Mouse (Mus musculus) ES-E14 (cell line): Measurements from ENCODE around the gene Artn. TPM values are rescaled to one million over a fixed set of nuclear protein-coding genes. Genes with fewer than 3 reads are reported as not detected.

Source experiments
- DNase-seq: peaks from one replicate; pipeline ENCODE4 v3.0.0-alpha.2; 2013; ENCODE audit warnings: low read depth, low spot score
- H3K27ac ChIP-seq: 2 replicates; pipeline ENCODE4 v1.5.1; 2012; ENCODE audit warnings: low read depth, mild to moderate bottlenecking, low read length, moderate library complexity, mixed read lengths; ENCODE audit not compliant: poor library complexity, insufficient read depth, severe bottlenecking
- H3K36me3 ChIP-seq: 2 replicates; pipeline ENCODE4 v1.6.1; 2012; ENCODE audit warnings: mild to moderate bottlenecking, low read length, moderate library complexity, mixed read lengths; ENCODE audit not compliant: control insufficient read depth, poor library complexity, insufficient read depth, severe bottlenecking
- H3K4me1 ChIP-seq, 2 experiments: fragments of 150-350 bp in 1 of 2; sonication (generic) in 1 of 2; 2 replicates each; pipeline ENCODE4 v1.6.1; 2012; ENCODE audit warnings: low read length in 2 of 2, mild to moderate bottlenecking in 1 of 2, mixed read lengths in 1 of 2; ENCODE audit not compliant: control insufficient read depth in 2 of 2, insufficient read depth in 2 of 2, poor library complexity in 1 of 2
- H3K4me3 ChIP-seq, 2 experiments: fragments of 150-350 bp in 1 of 2; sonication (generic) in 1 of 2; 2 replicates each; pipeline ENCODE4 v1.5.1; 2012; ENCODE audit warnings: low read length in 2 of 2, low read depth in 1 of 2, mild to moderate bottlenecking in 1 of 2, mixed read lengths in 1 of 2; ENCODE audit not compliant: insufficient read depth in 1 of 2, poor library complexity in 1 of 2, severe bottlenecking in 1 of 2
- H3K9ac ChIP-seq: 2 replicates; pipeline ENCODE4 v1.6.1; 2012; ENCODE audit warnings: low read depth, mild to moderate bottlenecking, low read length, mixed read lengths; ENCODE audit not compliant: poor library complexity, insufficient read depth, severe bottlenecking
- H3K9me3 ChIP-seq: fragments of 150-350 bp; sonication (generic); 2 replicates; pipeline ENCODE4 v1.6.1; 2012; ENCODE audit warnings: low read depth, mild to moderate bottlenecking, low read length; ENCODE audit not compliant: control insufficient read depth, insufficient read depth
- CHD2 ChIP-seq: IDR thresholded peaks from 2 replicates; pipeline ENCODE4 v1.6.1; 2014; ENCODE audit warnings: mild to moderate bottlenecking, low read depth, low read length, inconsistent platforms
- HCFC1 ChIP-seq: IDR thresholded peaks from 2 replicates; pipeline ENCODE4 v1.6.1; 2012; ENCODE audit warnings: low read length, inconsistent platforms, borderline replicate concordance; ENCODE audit not compliant: insufficient read depth
- MAFK ChIP-seq: IDR thresholded peaks from 2 replicates; pipeline ENCODE4 v1.6.1; 2014; ENCODE audit warnings: mild to moderate bottlenecking, low read depth, low read length, inconsistent platforms; ENCODE audit not compliant: insufficient read depth
- ZC3H11A ChIP-seq: IDR thresholded peaks from 2 replicates; pipeline ENCODE4 v1.6.1; 2012; ENCODE audit warnings: low read depth, mild to moderate bottlenecking, inconsistent platforms, low read length, borderline replicate concordance
- ZNF384 ChIP-seq: IDR thresholded peaks from 2 replicates; pipeline ENCODE4 v1.6.1; 2012; ENCODE audit warnings: low read depth, low read length, inconsistent platforms
- in situ Hi-C, 2 experiments: fragments of 600-800 bp; cut with MboI; formaldehyde crosslinking; loops; one replicate each; pipeline ENCODE4 v1.15.1; 2025; ENCODE audit warnings: low sequenced_read_pairs in 2 of 2, inconsistent platforms in 1 of 2; ENCODE audit not compliant: unreplicated experiment in 2 of 2
- total RNA-seq: library from RNA; depleted of rRNA; stranded (reverse); fragments of 300-350 nt; gene quantifications from 2 replicates; pipeline ENCODE4 v1.2.3, GENCODE M21; 2012

Gene Artn
- total RNA-seq, 1 experiment = 0.94 TPM

GRCm38 (mm10) chr4:117917847-117918246 lies 11.7 kb downstream of the Artn start:
- in situ Hi-C loops = no loop called here
- Histone ChIP-seq H3K36me3 (no peaks in the 10 kb centered on the region), H3K4me1 (peaks cover 0 to 10% of the 10 kb centered on the region in 2 experiments; a peak in 2 of 4 replicates), H3K9ac (no peak overlapping the region), H3K27ac (no peak overlapping the region), H3K9me3 (no peaks in the 10 kb centered on the region), H3K4me3 (no peak overlapping the region)
- DNase-seq = no peak
- no peak for TF ChIP-seq ZNF384
- TF ChIP-seq MAFK = no peak
- TF ChIP-seq HCFC1 = no peak
- no peak for TF ChIP-seq CHD2
- no peak for TF ChIP-seq ZC3H11A

GRCm38 (mm10) chr4:117917402-117917801 lies 12.2 kb downstream of the Artn start:
- H3K4me1 ChIP-seq = peaks cover 0 to 10% of the 10 kb centered on the region in 2 experiments; a peak in 2 of 4 replicates
- H3K36me3 ChIP-seq = no peaks in the 10 kb centered on the region
- in situ Hi-C loops = no loop called here
- no peaks in the 10 kb centered on the region for H3K9me3 ChIP-seq
- H3K27ac ChIP-seq = no peak overlapping the region
- H3K9ac ChIP-seq = no peak overlapping the region
- no peak for DNase-seq
- H3K4me3 ChIP-seq = no peak overlapping the region
- no peak for TF ChIP-seq ZNF384
- no peak for TF ChIP-seq CHD2
- no peak for TF ChIP-seq MAFK
- no peak for TF ChIP-seq HCFC1
- TF ChIP-seq ZC3H11A = no peak

DNA sequence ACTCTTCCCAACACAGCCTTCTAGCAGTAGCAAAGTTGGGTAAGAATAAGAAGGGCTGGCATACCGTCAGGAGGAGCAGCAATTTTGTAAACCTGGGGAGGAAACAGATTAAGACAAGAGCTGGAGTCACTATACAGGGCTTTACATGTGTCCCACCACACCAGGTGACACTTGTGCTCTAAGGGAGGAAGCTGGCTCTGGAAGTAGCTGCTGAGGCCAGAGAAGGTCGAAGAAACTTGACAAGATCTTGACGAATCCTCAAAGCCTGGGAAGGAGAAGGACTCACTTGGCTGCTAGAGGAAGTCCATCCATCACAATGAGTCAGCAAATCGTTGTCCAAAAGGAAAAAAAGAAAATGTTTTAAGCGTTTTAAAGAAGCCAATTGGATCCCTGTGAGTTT lies 13.2 kb downstream of the Artn start:
- no peak for DNase-seq

GRCm38 (mm10) chr4:117915489-117916105 lies 14.0 kb downstream of the Artn start:
- Histone ChIP-seq H3K4me3 (peak overlapping the region; percentile 69 to 91), H3K36me3 (peaks cover 12% of the 10 kb centered on the region), H3K27ac (peak overlapping the region; percentile 41; the same call in 1 of the 2 replicates), H3K9ac (peak overlapping the region; percentile 86), H3K9me3 (no peaks in the 10 kb centered on the region), H3K4me1 (peaks cover 0 to 10% of the 10 kb centered on the region in 2 experiments; a peak in 2 of 4 replicates)
- TF ChIP-seq ZC3H11A (no peak), CHD2 (no peak), ZNF384 (no peak), HCFC1 (no peak), MAFK (no peak)
- DNase-seq = no peak
- in situ Hi-C loops = no loop called here

More for the DNA sequence above, 13.2 kb downstream of the Artn start:
- Histone ChIP-seq H3K4me1 (peaks cover 0 to 10% of the 10 kb centered on the region in 2 experiments; a peak in 2 of 4 replicates), H3K4me3 (no peak overlapping the region), H3K36me3 (peaks cover 8% of the 10 kb centered on the region), H3K9ac (no peak overlapping the region; the same call in 1 of the 2 replicates), H3K27ac (no peak overlapping the region), H3K9me3 (no peaks in the 10 kb centered on the region)
- TF ChIP-seq MAFK (no peak), CHD2 (no peak), HCFC1 (no peak), ZNF384 (no peak), ZC3H11A (no peak)
- in situ Hi-C loops = no loop called here
